Mouse (Mus musculus) heart, adult 2 months (tissue): Measurements from ENCODE around the gene Zbtb25. TPM values are rescaled to one million over a fixed set of nuclear protein-coding genes. Genes with fewer than 3 reads are reported as not detected.

Experiments
- DNase-seq, 2 experiments: peaks; one replicate each; pipeline ENCODE4 v3.0.0; 2021
- H3K27ac ChIP-seq: fragments of 200-600 bp; 2 replicates; pipeline ENCODE4 v1.8.1; 2022
- H3K27me3 ChIP-seq: fragments of 200-500 bp; 2 replicates; pipeline ENCODE4 v1.6.1; 2012; ENCODE audit warnings: mild to moderate bottlenecking, low read length, inconsistent platforms, mixed read lengths; ENCODE audit not compliant: control insufficient read depth, insufficient read depth
- H3K36me3 ChIP-seq: fragments of 200-500 bp; 2 replicates; pipeline ENCODE4 v1.6.1; 2012; ENCODE audit warnings: low read length, inconsistent platforms; ENCODE audit not compliant: control insufficient read depth, insufficient read depth
- H3K4me1 ChIP-seq: fragments of 200-500 bp; 2 replicates; pipeline ENCODE4 v1.6.1; 2011; ENCODE audit warnings: low read length; ENCODE audit not compliant: control insufficient read depth, insufficient read depth
- H3K4me3 ChIP-seq: fragments of 200-600 bp; 2 replicates; pipeline ENCODE4 v1.8.1; 2022
- H3K79me2 ChIP-seq: fragments of 200-500 bp; replicated peaks from 2 replicates; pipeline ENCODE4 v1.6.1; 2012; ENCODE audit warnings: mild to moderate bottlenecking, inconsistent platforms, low read length, moderate library complexity, mixed read lengths; ENCODE audit not compliant: control insufficient read depth, insufficient read depth
- H3K9ac ChIP-seq: fragments of 200-500 bp; 2 replicates; pipeline ENCODE4 v1.6.1; 2012; ENCODE audit warnings: low read depth, mild to moderate bottlenecking, control low read depth, inconsistent platforms, low read length, mixed read lengths
- CTCF ChIP-seq: fragments of 200-600 bp; IDR thresholded peaks from 2 replicates; pipeline ENCODE4 v1.8.1; 2022; ENCODE audit warnings: antibody characterized with exemption, mild to moderate bottlenecking, moderate library complexity
- EP300 ChIP-seq: fragments of 200-500 bp; IDR thresholded peaks from 2 replicates; pipeline ENCODE4 v1.6.1; 2011; ENCODE audit warnings: low read depth, low read length, control low read depth; ENCODE audit not compliant: insufficient read depth
- POLR2A ChIP-seq: fragments of 200-500 bp; IDR thresholded peaks from 2 replicates; pipeline ENCODE4 v1.6.1; 2011; ENCODE audit warnings: mild to moderate bottlenecking, low read depth, low read length, control low read depth; ENCODE audit not compliant: insufficient read depth
- WGBS: fragments of 180-500 bp; shearing (Covaris S2); methylation state at CpG from one replicate; pipeline ENCODE4 v1.1.7; 2018; 5-methylcytosine and 5-hydroxymethylcytosine counted together
- intact Hi-C: fragments of 180-260 bp; cut with DNase I; formaldehyde crosslinking; loops from one replicate; pipeline ENCODE4 v1.15.1; 2025
- polyA plus RNA-seq: library from polyadenylated mRNA; depleted of rRNA; stranded (reverse); fragments of >200 nt; gene quantifications from 2 replicates; pipeline ENCODE4 v1.2.3, GENCODE M21; 2012
- total RNA-seq, 2 experiments: library from RNA; stranded (reverse); gene quantifications; 2 replicates each; pipeline ENCODE4 v1.2.3; 2021

The Zbtb25 gene
- total and polyA plus RNA-seq, 3 experiments: 6.0 to 7.9 (median 6.8) TPM

GRCm38 (mm10) chr12:76307964-76308363 is 61.4 kb downstream of the Zbtb25 start:
- 29% methylated on average over 9 of the region's 9 CpGs for WGBS
- peaks cover 22% of the 10 kb centered on the region for H3K4me1 ChIP-seq
- DNase-seq: peak in 1 of 2 experiments; percentile 56

GRCm38 (mm10) chr12:76306852-76307561 is 62.4 kb downstream of the Zbtb25 start:
- Histone ChIP-seq H3K9ac (no peak overlapping the region), H3K4me3 (no peak overlapping the region), H3K27me3 (no peaks in the 10 kb centered on the region), H3K79me2 (no peaks in the 10 kb centered on the region), H3K4me1 (peaks cover 22% of the 10 kb centered on the region), H3K36me3 (peaks cover 8% of the 10 kb centered on the region), H3K27ac (peak overlapping the region; percentile 67)
- intact Hi-C loops: no loop called here
- WGBS: 44% methylated on average over 9 of the region's 9 CpGs
- no peak for DNase-seq
- no peak for TF ChIP-seq CTCF
- 0 out of 2 replicates have a peak, but pooled peaks have one; percentile 26 for TF ChIP-seq POLR2A
- TF ChIP-seq EP300: no peak

More at GRCm38 (mm10) chr12:76307964-76308363, 61.4 kb downstream of the Zbtb25 start:
- intact Hi-C loops: no loop called here
- Histone ChIP-seq H3K36me3 (peaks cover 8% of the 10 kb centered on the region), H3K27ac (peak overlapping the region; percentile 67), H3K4me3 (no peak overlapping the region), H3K79me2 (no peaks in the 10 kb centered on the region), H3K9ac (no peak overlapping the region), H3K27me3 (no peaks in the 10 kb centered on the region)
- no peak for TF ChIP-seq CTCF
- TF ChIP-seq EP300: no peak; the same call in 1 of the 2 replicates
- TF ChIP-seq POLR2A: peak; percentile 30; the same call in 1 of the 2 replicates

- peak overlapping the region; percentile 26; the same call in 1 of the 2 replicates for H3K27ac ChIP-seq
- no peaks in the 10 kb centered on the region for H3K79me2 ChIP-seq
- no peak for DNase-seq
- H3K9ac ChIP-seq: no peak overlapping the region
- peaks cover 17% of the 10 kb centered on the region for H3K4me1 ChIP-seq
- intact Hi-C loops: no loop called here
- no peak overlapping the region for H3K4me3 ChIP-seq
- peaks cover 4% of the 10 kb centered on the region for H3K36me3 ChIP-seq
- H3K27me3 ChIP-seq: no peaks in the 10 kb centered on the region
- no peak for TF ChIP-seq EP300
- peak; percentile 49; the same call in 1 of the 2 replicates for TF ChIP-seq POLR2A
- TF ChIP-seq CTCF: no peak
- WGBS: 75% methylated on average over 8 of the region's 8 CpGs
These were observed 64.3 kb downstream of the Zbtb25 start for GRCm38 (mm10) chr12:76305107-76305506.

- intact Hi-C loops: no loop called here
- WGBS: 49% methylated on average over 4 of the region's 4 CpGs
- Histone ChIP-seq H3K9ac (no peak overlapping the region), H3K79me2 (no peaks in the 10 kb centered on the region), H3K4me3 (no peak overlapping the region), H3K36me3 (peaks cover 7% of the 10 kb centered on the region), H3K27ac (no peak overlapping the region), H3K4me1 (peaks cover 16% of the 10 kb centered on the region), H3K27me3 (no peaks in the 10 kb centered on the region)
- no peak for TF ChIP-seq EP300
- TF ChIP-seq POLR2A: no peak
- TF ChIP-seq CTCF: no peak
- DNase-seq: no peak
These were observed 65.2 kb downstream of the Zbtb25 start for GRCm38 (mm10) chr12:76304199-76304598.

- DNase-seq: no peak
- H3K9ac ChIP-seq: no peak overlapping the region
- H3K4me1 ChIP-seq: peaks cover 17% of the 10 kb centered on the region
- H3K4me3 ChIP-seq: no peak overlapping the region
- H3K27me3 ChIP-seq: no peaks in the 10 kb centered on the region
- TF ChIP-seq EP300 (no peak), CTCF (no peak), POLR2A (no peak)
- intact Hi-C loops: no loop called here
- H3K27ac ChIP-seq: no peak overlapping the region
- H3K36me3 ChIP-seq: peaks cover 7% of the 10 kb centered on the region
- WGBS: 89% methylated on average over 11 of the region's 11 CpGs
- no peaks in the 10 kb centered on the region for H3K79me2 ChIP-seq
These were observed 65.9 kb downstream of the Zbtb25 start for GRCm38 (mm10) chr12:76303474-76303873.

GRCm38 (mm10) chr12:76300367-76300766 is 69.0 kb downstream of the Zbtb25 start:
- no peaks in the 10 kb centered on the region for H3K79me2 ChIP-seq
- no peak overlapping the region for H3K9ac ChIP-seq
- no peak overlapping the region for H3K27ac ChIP-seq
- no peaks in the 10 kb centered on the region for H3K27me3 ChIP-seq
- DNase-seq: no peak
- H3K4me3 ChIP-seq: no peak overlapping the region
- H3K4me1 ChIP-seq: peaks cover 5% of the 10 kb centered on the region
- peaks cover 7% of the 10 kb centered on the region; the same call in 1 of the 2 replicates for H3K36me3 ChIP-seq
- TF ChIP-seq CTCF (no peak), EP300 (no peak), POLR2A (no peak)
- intact Hi-C loops: no loop called here
- WGBS: 87% methylated on average over 10 of the region's 10 CpGs
